Mouse (Mus musculus) naive thymus-derived CD4-positive, alpha-beta T cell, adult 5 months (primary cell): Measurements from ENCODE around the gene Ubb. TPM values are rescaled to one million over a fixed set of nuclear protein-coding genes. Genes with fewer than 3 reads are reported as not detected.

Source experiments
- polyA plus RNA-seq: library from polyadenylated mRNA; unstranded; fragments of 100-300 nt; shearing (Covaris generic); gene quantifications from one replicate; pipeline ENCODE4 v1.2.1, GENCODE M21; 2017

Ubb gene
- 2,504 TPM for polyA plus RNA-seq

DNA sequence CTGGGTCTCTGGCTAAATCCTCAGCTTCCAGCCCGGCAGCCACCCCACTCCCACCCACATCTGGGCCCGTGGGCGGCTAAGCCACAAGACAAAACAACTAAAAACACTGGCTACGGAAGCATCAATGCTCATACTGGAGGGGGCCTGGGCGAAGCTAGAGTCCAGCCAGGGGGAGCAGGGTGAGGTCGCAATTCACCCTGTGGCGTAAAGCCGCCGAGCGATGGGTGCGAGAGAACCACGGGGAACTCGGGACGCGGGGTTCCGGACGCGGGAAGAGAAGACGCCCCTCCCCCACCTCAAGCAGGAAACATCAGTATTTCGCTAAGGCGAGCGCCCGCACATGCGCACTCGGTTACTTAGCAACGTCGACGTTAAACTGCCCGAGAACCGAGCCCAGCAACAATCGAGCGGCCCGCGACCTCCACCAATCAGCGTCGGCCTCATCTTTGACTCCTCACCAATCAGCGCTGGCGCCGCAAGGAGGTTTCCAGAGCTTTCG lies at the start of gene Ubb:
TSS of gene Ubb (plus strand) at position 445 of the 499 bp plus-strand sequence.

DNA sequence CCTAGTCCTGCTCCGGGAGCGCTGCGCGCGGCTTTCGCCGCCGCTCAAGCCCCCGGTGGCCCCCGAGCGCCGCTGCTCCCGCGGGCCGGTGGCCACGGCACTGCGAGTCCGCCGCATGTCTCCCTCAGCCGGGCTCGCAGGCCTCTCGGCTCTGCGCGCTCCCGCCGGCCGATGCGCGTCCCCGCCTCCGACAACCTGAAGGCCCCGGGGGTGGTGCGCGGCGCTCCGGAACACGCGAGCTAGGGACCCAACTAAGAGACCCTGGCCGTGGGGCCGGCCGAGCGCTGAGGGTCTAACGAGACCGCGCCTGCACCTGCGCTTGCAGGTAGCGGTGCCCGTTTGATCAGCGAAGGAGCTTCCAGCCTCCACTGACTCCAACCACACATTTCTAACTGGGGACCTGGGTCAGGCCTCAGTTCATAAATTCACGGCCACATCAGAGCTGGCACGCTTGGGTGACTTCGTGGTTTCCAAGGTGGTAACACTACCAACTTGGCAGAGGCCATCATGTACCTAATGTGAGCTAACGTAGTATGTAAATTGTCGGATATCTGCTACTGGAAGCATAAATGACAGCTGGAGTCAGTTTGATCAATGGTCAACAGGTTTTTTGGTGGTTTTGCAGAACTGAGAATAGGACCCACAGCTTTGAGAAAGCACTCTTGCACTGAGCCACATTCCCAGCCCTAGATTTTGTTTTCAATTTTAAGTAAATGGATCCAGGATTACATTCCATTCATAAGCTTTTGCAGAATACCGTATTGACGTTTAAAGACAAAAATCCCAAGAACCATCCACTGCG lies 11.7 kb upstream of the Ubb start, which contains the start of gene Cenpv:
TSS of gene Cenpv (minus strand) at position 173 of the 802 bp plus-strand sequence.

DNA sequence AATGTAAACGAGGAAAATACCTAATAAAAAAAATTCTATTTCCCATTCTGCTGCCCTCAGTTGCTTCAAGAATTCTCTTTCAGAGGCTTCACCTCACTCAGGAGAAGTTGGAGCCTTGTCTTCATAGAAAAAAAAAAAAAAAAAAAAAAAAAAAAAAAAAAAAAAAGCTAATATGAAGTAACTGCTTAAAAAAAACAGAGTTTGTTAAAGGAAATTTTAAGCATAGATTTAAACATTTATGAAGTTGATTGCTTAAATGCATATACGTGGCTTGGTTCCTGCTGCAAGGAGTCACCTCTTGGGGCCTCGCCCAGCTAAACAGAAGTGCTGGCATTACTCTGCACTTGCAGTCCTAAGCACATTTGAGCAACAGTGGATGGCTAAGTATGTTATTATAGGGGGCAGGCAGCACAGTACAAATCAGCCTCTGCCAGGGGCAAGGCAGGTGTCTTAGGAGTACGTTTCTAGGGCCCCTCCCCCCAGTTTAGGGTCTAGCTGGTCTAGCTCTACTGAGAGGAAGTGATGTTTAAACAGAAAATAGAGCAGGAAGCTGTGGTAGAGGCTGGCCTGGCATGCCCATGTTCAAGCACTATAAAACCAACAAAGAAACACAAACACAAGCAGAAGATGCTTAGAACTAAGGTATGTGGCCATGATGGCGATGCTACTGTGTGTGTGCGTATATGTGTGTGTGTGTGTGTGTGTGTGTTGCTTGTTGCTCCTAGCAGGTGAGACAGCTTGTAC lies 23.2 kb downstream of the Ubb start, which contains the start of gene Trpv2:
TSS of gene Trpv2 (plus strand) at position 528 of the 744 bp plus-strand sequence.

Other genes starting within 250 kb of the Ubb start
- gene Pigl, start 92.7 kb upstream of the Ubb start, polyA plus RNA-seq = 8.4 TPM
- gene Ncor1, start 92.6 kb upstream of the Ubb start, polyA plus RNA-seq = 432 TPM
- gene Cenpv, start 11.9 kb upstream of the Ubb start, polyA plus RNA-seq = 1.9 TPM
- gene Trpv2, start 23.3 kb downstream of the Ubb start, polyA plus RNA-seq = 38.1 TPM
- 2.7 TPM for gene Lrrc75a, start 97.4 kb downstream of the Ubb start, polyA plus RNA-seq
- 12.7 TPM for gene Mmgt2, start 97.5 kb downstream of the Ubb start, polyA plus RNA-seq
- 20.1 TPM for gene Zfp287, start 180.7 kb downstream of the Ubb start, polyA plus RNA-seq
- gene Gm10428, start 201.9 kb downstream of the Ubb start, polyA plus RNA-seq = not detected
- gene Zfp286, start 238.3 kb downstream of the Ubb start, polyA plus RNA-seq = 0.93 TPM